Comparison of ENCODE assay signal across 9 mouse cellular contexts in the genomic region with DNA sequence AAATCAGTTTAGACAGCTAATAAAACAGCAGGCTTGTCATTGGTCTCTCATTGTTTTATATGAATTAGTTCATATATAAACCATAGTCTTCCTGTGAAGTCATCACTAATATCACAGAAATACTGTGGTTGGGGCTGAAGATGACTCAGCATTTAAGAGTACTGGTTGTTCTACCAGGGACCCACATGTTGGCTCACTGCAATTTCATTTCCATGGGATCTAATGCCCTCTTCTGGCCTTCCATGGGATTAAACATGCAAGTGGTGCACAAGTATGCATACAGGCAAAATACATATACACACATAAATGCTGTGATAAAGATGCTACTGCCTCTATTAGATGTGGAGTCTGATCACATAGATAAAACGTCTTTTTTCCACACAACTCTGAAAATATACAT.
A peak's percentile ranks its signal among the peaks of the same experiment; 100 is the strongest.
DNase-seq lines count a peak whose midpoint lies in the region; ATAC-seq and TF ChIP-seq lines count a peak whose summit lies in the region.
"Had no signal": no experiment of that assay in that cellular context is flagged by ENCODE, and none has a peak within 500 bp of the region (broad histone marks: within the 10 kb centered on the region; RNA-seq: fewer than 3 reads in every experiment).

No protein-coding gene starts in this region.

- H3K9me3 ChIP-seq in forebrain, postnatal 0 days (ENCODE audit: low read length) = no peaks in the 10 kb centered on the region
- no peaks in the 10 kb centered on the region for H3K9me3 ChIP-seq in forebrain, embryonic 13.5 days (replicated peaks)
- H3K9me3 ChIP-seq in lung, embryonic 16.5 days (ENCODE audit: control insufficient read depth, low read length) = no peaks in the 10 kb centered on the region; the same call in 1 of the 2 replicates

- H3K4me3 ChIP-seq in forebrain, postnatal 0 days (ENCODE audit: low read depth, low read length) = no peak overlapping the region
- no peak overlapping the region for H3K4me3 ChIP-seq in forebrain, embryonic 13.5 days
- no peak overlapping the region for H3K4me3 ChIP-seq in lung, embryonic 16.5 days (ENCODE audit: low read length)

- DNase-seq in forebrain, postnatal 0 days = peak; percentile 17
- DNase-seq in lung, postnatal 25 days (ENCODE audit: low spot score) = no peak
- peak; percentile 4 for DNase-seq in embryo, embryonic 11.5 days (ENCODE audit: low read depth, low spot score)
- peak; percentile 10 for DNase-seq in naive thymus-derived CD4-positive, alpha-beta T cell, adult 2 months (ENCODE audit: low read depth)
- DNase-seq in thymus, postnatal 25 days = no peak
- no peak for DNase-seq in left cerebral cortex, postnatal 36 days (ENCODE audit: low spot score in 2 of 2)
- DNase-seq: gastrocnemius, postnatal 25 days had no signal

- no peaks in the 10 kb centered on the region for H3K27me3 ChIP-seq in forebrain, postnatal 0 days (ENCODE audit: insufficient read depth, low read length)
- H3K27me3 ChIP-seq in forebrain, embryonic 13.5 days = no peaks in the 10 kb centered on the region
- no peaks in the 10 kb centered on the region for H3K27me3 ChIP-seq in lung, embryonic 16.5 days (ENCODE audit: control insufficient read depth, insufficient read depth, low read depth, low read length)

- no peak overlapping the region for H3K27ac ChIP-seq in forebrain, postnatal 0 days (ENCODE audit: low read depth, low read length)
- H3K27ac ChIP-seq in forebrain, embryonic 13.5 days = no peak overlapping the region
- no peak overlapping the region for H3K27ac ChIP-seq in lung, embryonic 16.5 days (ENCODE audit: low read length)

- WGBS in forebrain, postnatal 0 days = 52% methylated on average over 1 of the region's 1 CpGs
- WGBS in forebrain, embryonic 13.5 days = 58% methylated on average over 1 of the region's 1 CpGs
- 36% methylated on average over 1 of the region's 1 CpGs for WGBS in lung, embryonic 16.5 days

- no peak overlapping the region for H3K4me2 ChIP-seq in forebrain, postnatal 0 days (ENCODE audit: low read depth)
- no peak overlapping the region for H3K4me2 ChIP-seq in forebrain, embryonic 13.5 days
- H3K4me2 ChIP-seq in lung, embryonic 16.5 days (ENCODE audit: low read depth, low read length) = no peak overlapping the region

- ATAC-seq in forebrain, postnatal 0 days = no peak
- no peak for ATAC-seq in forebrain, embryonic 13.5 days
- ATAC-seq in lung, embryonic 16.5 days (ENCODE audit: low read depth) = peak; percentile 51; the same call in 1 of the 2 replicates

- H3K36me3 ChIP-seq in forebrain, postnatal 0 days (ENCODE audit: insufficient read depth) = no peaks in the 10 kb centered on the region
- no peaks in the 10 kb centered on the region for H3K36me3 ChIP-seq in forebrain, embryonic 13.5 days (ENCODE audit: poor library complexity, severe bottlenecking)
- H3K36me3 ChIP-seq in lung, embryonic 16.5 days (ENCODE audit: control insufficient read depth, insufficient read depth, low read length) = no peaks in the 10 kb centered on the region

- TF ChIP-seq CTCF in forebrain, postnatal 0 days (IDR thresholded peaks at IDR 0.05; ENCODE audit: low read depth) = peak; percentile 58

- intact Hi-C loops in left cerebral cortex, postnatal 36 days (cut with DNase I) = no loop called here

- H3K9ac ChIP-seq in forebrain, postnatal 0 days = no peak overlapping the region
- no peak overlapping the region for H3K9ac ChIP-seq in forebrain, embryonic 13.5 days
- no peak overlapping the region for H3K9ac ChIP-seq in lung, embryonic 16.5 days (ENCODE audit: low read length)

- H3K4me1 ChIP-seq in forebrain, postnatal 0 days (ENCODE audit: insufficient read depth) = no peaks in the 10 kb centered on the region
- no peaks in the 10 kb centered on the region for H3K4me1 ChIP-seq in forebrain, embryonic 13.5 days
- no peaks in the 10 kb centered on the region for H3K4me1 ChIP-seq in lung, embryonic 16.5 days (replicated peaks; ENCODE audit: control insufficient read depth, insufficient read depth, low read length)

Comparison
In these comparisons a context has a peak if more than half of its experiments do, and no peak if none do; other contexts are left out.
1. DNase-seq: peak in forebrain, postnatal 0 days (single experiment), embryo, embryonic 11.5 days (single experiment) and naive thymus-derived CD4-positive, alpha-beta T cell, adult 2 months (single experiment); none in lung, postnatal 25 days (single experiment), thymus, postnatal 25 days (single experiment) and left cerebral cortex, postnatal 36 days (0 of 2).